In the genomic region with DNA sequence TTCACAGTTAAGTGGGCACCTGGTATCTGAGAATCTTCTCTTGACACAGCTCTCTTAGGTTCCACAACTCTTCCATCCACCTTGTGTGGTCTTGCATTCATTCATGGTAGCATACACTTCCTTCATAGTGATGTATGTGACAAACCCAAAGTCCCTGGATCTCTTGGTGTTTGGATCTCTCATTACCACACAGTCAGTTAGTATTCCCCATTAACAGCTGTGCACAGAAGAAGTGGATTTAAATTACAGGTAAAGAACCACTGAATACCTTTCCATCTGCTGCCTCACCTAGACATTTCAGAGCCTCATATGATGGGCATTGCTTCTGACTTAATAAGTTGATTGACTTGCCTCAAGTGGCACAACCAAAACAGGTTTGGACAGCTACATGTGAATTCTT, we compare ENCODE assay signal across 39 mouse cellular contexts. TPM values are rescaled to one million over a fixed set of nuclear protein-coding genes. Genes with fewer than 3 reads are reported as not detected.
"Had no signal": no experiment of that assay in that cellular context is flagged by ENCODE, and none has a peak within 500 bp of the region (broad histone marks: within the 10 kb centered on the region; RNA-seq: fewer than 3 reads in every experiment).

Gm5269 (minus strand) TSS at position 101 of the 400 bp plus-strand sequence.

- H3K36me3 ChIP-seq: heart, embryonic 10.5 days; heart, embryonic 12.5 days; hindbrain, embryonic 13.5 days; hindbrain, embryonic 15.5 days; kidney, embryonic 15.5 days; limb, embryonic 13.5 days; liver, embryonic 13.5 days; liver, embryonic 15.5 days had no signal

- H3K27me3 ChIP-seq: heart, embryonic 12.5 days; hindbrain, embryonic 13.5 days; hindbrain, embryonic 15.5 days; kidney, embryonic 15.5 days; limb, embryonic 13.5 days; liver, embryonic 13.5 days; liver, embryonic 15.5 days had no signal

- ATAC-seq: hindbrain, postnatal 0 days; intestine, embryonic 16.5 days had no signal

- H3K27ac ChIP-seq: heart, embryonic 10.5 days; hindbrain, embryonic 13.5 days; hindbrain, embryonic 15.5 days; hindbrain, postnatal 0 days; kidney, embryonic 15.5 days; layer of hippocampus, adult 2 months; left cerebral cortex, adult 2 months; limb, embryonic 13.5 days; liver, embryonic 13.5 days; liver, embryonic 15.5 days had no signal

- DNase-seq: gastrocnemius, postnatal 14 days; gastrocnemius, postnatal 36 days; heart, adult 18-20 months; heart, postnatal 10 days; kidney, adult 11 months; kidney, adult 2 months; kidney, adult 9 months; kidney, postnatal 10 days; kidney, postnatal 25 days; liver; liver, embryonic 13.5 days had no signal

- H3K4me1 ChIP-seq: heart, embryonic 10.5 days; heart, embryonic 12.5 days; hindbrain, embryonic 13.5 days; hindbrain, embryonic 15.5 days; kidney, embryonic 15.5 days; liver, embryonic 13.5 days; liver, embryonic 15.5 days had no signal

- H3K9me3 ChIP-seq: heart, embryonic 10.5 days; heart, embryonic 12.5 days; hindbrain, embryonic 13.5 days; hindbrain, embryonic 15.5 days; kidney, embryonic 15.5 days; limb, embryonic 13.5 days; liver, embryonic 13.5 days; liver, embryonic 15.5 days had no signal

- H3K4me3 ChIP-seq: heart, embryonic 10.5 days; heart, embryonic 12.5 days; hindbrain, embryonic 13.5 days; hindbrain, embryonic 15.5 days; kidney, embryonic 15.5 days; layer of hippocampus, adult 2 months; left cerebral cortex, adult 2 months; limb, embryonic 13.5 days; liver, embryonic 13.5 days; liver, embryonic 15.5 days had no signal

- H3K9ac ChIP-seq: heart, embryonic 12.5 days; hindbrain, embryonic 13.5 days; hindbrain, embryonic 15.5 days; kidney, embryonic 15.5 days; limb, embryonic 13.5 days; liver, embryonic 13.5 days; liver, embryonic 15.5 days had no signal

- H3K4me2 ChIP-seq: heart, embryonic 12.5 days; hindbrain, embryonic 13.5 days; hindbrain, embryonic 15.5 days; kidney, embryonic 15.5 days; limb, embryonic 13.5 days; liver, embryonic 11.5 days; liver, embryonic 13.5 days; liver, embryonic 15.5 days had no signal

RNA-seq across cellular contexts. Expression of gene Gm5269, which starts in this region (rescaled TPM):
- total RNA-seq: gastrocnemius, adult 18-20 months; gastrocnemius, adult 8-10 months; gastrocnemius, postnatal 14 days; gastrocnemius, postnatal 36 days; heart, adult 18-20 months; heart, adult 8-10 months; heart, postnatal 10 days; heart, postnatal 25 days; hematopoietic stem cell, adult 5-6 weeks; hindbrain, postnatal 0 days; layer of hippocampus, adult 2 months; layer of hippocampus, postnatal 10 days; layer of hippocampus, postnatal 25 days; left cerebral cortex, adult 2 months; left cerebral cortex, postnatal 14 days; left cerebral cortex, postnatal 36 days had no signal
- polyA plus RNA-seq: gonadal fat pad, adult 2 months; heart, embryonic 10.5 days; heart, embryonic 12.5 days; heart, embryonic 14.5 days; heart, embryonic 16.5 days; hindbrain, embryonic 11.5 days; hindbrain, embryonic 13.5 days; hindbrain, embryonic 15.5 days; hindbrain, postnatal 0 days; intestine, embryonic 14.5 days; intestine, embryonic 16.5 days; kidney, adult 2 months; kidney, embryonic 15.5 days; large intestine, adult 2 months; limb, embryonic 11.5 days; limb, embryonic 13.5 days; liver, embryonic 11.5 days; liver, embryonic 13.5 days; liver, embryonic 15.5 days had no signal
